13 mouse cellular contexts compared by ENCODE assay signal in the genomic region with DNA sequence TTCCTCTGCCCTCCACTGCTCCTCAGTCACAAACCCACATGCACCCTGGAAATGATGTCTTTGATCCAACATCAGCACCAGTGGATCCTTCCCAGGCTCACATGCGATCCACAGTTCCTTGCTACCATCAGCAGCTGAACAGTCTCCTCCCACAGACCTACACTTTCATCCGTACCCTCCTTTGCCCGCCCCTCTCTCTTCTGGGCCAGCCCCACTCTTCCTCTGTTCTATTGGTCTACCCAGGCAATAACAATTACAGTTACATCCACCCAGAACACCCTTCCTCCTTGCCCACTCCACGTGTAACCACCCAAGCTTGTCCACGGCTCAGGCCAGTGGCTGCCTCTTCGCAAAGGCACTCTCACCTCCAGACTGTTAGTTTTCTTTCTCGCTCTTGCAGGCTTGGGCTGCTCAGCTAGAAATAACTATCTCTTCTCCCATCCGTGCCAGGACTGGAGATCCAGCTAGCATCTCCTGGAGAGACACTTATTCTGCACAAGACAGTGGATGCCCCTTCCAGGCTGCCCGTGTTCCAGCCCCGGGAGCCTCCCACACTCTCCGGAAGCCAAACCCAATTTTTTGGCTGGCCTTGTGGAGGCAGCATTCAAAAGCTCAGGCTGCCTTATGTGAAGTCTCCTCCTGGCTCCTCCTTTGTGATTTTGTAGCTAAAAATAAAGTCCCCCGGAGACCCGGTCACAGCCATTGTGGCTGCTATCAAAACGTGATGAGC.
DNase-seq lines count a peak whose midpoint lies in the region; ATAC-seq lines count a peak whose summit lies in the region.
"Had no signal": no experiment of that assay in that cellular context is flagged by ENCODE, and none has a peak within 500 bp of the region (broad histone marks: within the 10 kb centered on the region; RNA-seq: fewer than 3 reads in every experiment).

No protein-coding gene starts in this region.

- H3K36me3 ChIP-seq in hindbrain, embryonic 10.5 days: no peaks in the 10 kb centered on the region
- no peaks in the 10 kb centered on the region for H3K36me3 ChIP-seq in hindbrain, embryonic 13.5 days
- H3K36me3 ChIP-seq in midbrain, embryonic 11.5 days (ENCODE audit: control insufficient read depth, insufficient read depth, low read length): no peaks in the 10 kb centered on the region
- H3K36me3 ChIP-seq: limb, embryonic 13.5 days had no signal

- H3K27ac ChIP-seq in hindbrain, embryonic 10.5 days: peak overlapping the region; percentile 72; the same call in 1 of the 2 replicates
- no peak overlapping the region for H3K27ac ChIP-seq in hindbrain, embryonic 13.5 days
- peak overlapping the region; percentile 46 for H3K27ac ChIP-seq in brown adipose tissue, adult 24 weeks (replicated peaks; ENCODE audit: low read depth, low read length)
- H3K27ac ChIP-seq in midbrain, embryonic 11.5 days (ENCODE audit: low read depth, low read length): no peak overlapping the region
- H3K27ac ChIP-seq: limb, embryonic 13.5 days had no signal

- H3K27me3 ChIP-seq in hindbrain, embryonic 10.5 days (ENCODE audit: insufficient read depth, poor library complexity, severe bottlenecking): no peaks in the 10 kb centered on the region
- H3K27me3 ChIP-seq in hindbrain, embryonic 13.5 days: peaks cover 10% of the 10 kb centered on the region; the same call in 1 of the 2 replicates
- H3K27me3 ChIP-seq in midbrain, embryonic 11.5 days (ENCODE audit: control insufficient read depth, insufficient read depth, low read length): no peaks in the 10 kb centered on the region

- H3K4me1 ChIP-seq in hindbrain, embryonic 10.5 days (replicated peaks): peaks cover 24% of the 10 kb centered on the region
- peaks cover 15% of the 10 kb centered on the region for H3K4me1 ChIP-seq in hindbrain, embryonic 13.5 days (replicated peaks)
- peaks cover 6% of the 10 kb centered on the region; the same call in 1 of the 2 replicates for H3K4me1 ChIP-seq in brown adipose tissue, adult 24 weeks (ENCODE audit: control insufficient read depth, insufficient read depth, insufficient read length, low read length)
- H3K4me1 ChIP-seq in midbrain, embryonic 11.5 days (ENCODE audit: control insufficient read depth, insufficient read depth, low read length): peaks cover 9% of the 10 kb centered on the region
- H3K4me1 ChIP-seq: limb, embryonic 13.5 days had no signal

- DNase-seq in hindbrain, embryonic 10.5 days (ENCODE audit: low spot score): no peak
- DNase-seq in heart, adult 8-10 months (ENCODE audit: low spot score): peak; percentile 76
- DNase-seq in midbrain, embryonic 11.5 days (ENCODE audit: low spot score, missing footprints): peak; percentile 70
- DNase-seq in kidney, adult 8-10 months: no peak
- no peak for DNase-seq in embryo, embryonic 9.5 days (ENCODE audit: extremely low spot score)
- DNase-seq: retina, postnatal 1 day; thymus, postnatal 25 days had no signal

- no peaks in the 10 kb centered on the region for H3K9me3 ChIP-seq in hindbrain, embryonic 10.5 days
- H3K9me3 ChIP-seq in hindbrain, embryonic 13.5 days: no peaks in the 10 kb centered on the region
- no peaks in the 10 kb centered on the region for H3K9me3 ChIP-seq in midbrain, embryonic 11.5 days (ENCODE audit: control insufficient read depth, low read length)
- H3K9me3 ChIP-seq: limb, embryonic 13.5 days had no signal

- no peak overlapping the region for H3K4me3 ChIP-seq in hindbrain, embryonic 10.5 days
- H3K4me3 ChIP-seq in hindbrain, embryonic 13.5 days: no peak overlapping the region
- H3K4me3 ChIP-seq in brown adipose tissue, adult 24 weeks (ENCODE audit: insufficient read depth, low read depth, low read length): peak overlapping the region; percentile 34
- no peak overlapping the region for H3K4me3 ChIP-seq in midbrain, embryonic 11.5 days (ENCODE audit: low read depth, low read length)
- H3K4me3 ChIP-seq: limb, embryonic 13.5 days had no signal

- WGBS in hindbrain, embryonic 10.5 days: 74% methylated on average over 14 of the region's 14 CpGs
- WGBS in hindbrain, embryonic 13.5 days: 67% methylated on average over 14 of the region's 14 CpGs
- 77% methylated on average over 14 of the region's 14 CpGs for WGBS in midbrain, embryonic 11.5 days

- no peak overlapping the region for H3K9ac ChIP-seq in hindbrain, embryonic 13.5 days
- H3K9ac ChIP-seq in midbrain, embryonic 11.5 days (ENCODE audit: low read length): no peak overlapping the region
- H3K9ac ChIP-seq: limb, embryonic 13.5 days had no signal

- H3K4me2 ChIP-seq in hindbrain, embryonic 13.5 days: no peak overlapping the region
- no peak overlapping the region for H3K4me2 ChIP-seq in midbrain, embryonic 11.5 days
- H3K4me2 ChIP-seq: limb, embryonic 13.5 days had no signal

- no peak for ATAC-seq in hindbrain, embryonic 13.5 days (ENCODE audit: low FRiP score)
- ATAC-seq in midbrain, embryonic 11.5 days (ENCODE audit: low FRiP score): no peak
- no peak for ATAC-seq in monocyte, adult 5-6 weeks (replicated peaks; ENCODE audit: insufficient number of reproducible peaks, low FRiP score, low TSS enrichment, poor library complexity, severe bottlenecking)
- ATAC-seq: CD4-positive, CD25-positive, alpha-beta regulatory T cell, adult 4 months; inflammation-experienced regulatory T-cells, adult 6 months had no signal

Comparison
In these comparisons a context has a peak if more than half of its experiments do, and no peak if none do; other contexts are left out.
1. H3K27ac ChIP-seq: peak in hindbrain, embryonic 10.5 days (single experiment) and brown adipose tissue, adult 24 weeks (single experiment); none in hindbrain, embryonic 13.5 days (single experiment) and midbrain, embryonic 11.5 days (single experiment).
2. DNase-seq: peak in heart, adult 8-10 months (single experiment) and midbrain, embryonic 11.5 days (single experiment); none in hindbrain, embryonic 10.5 days (single experiment), kidney, adult 8-10 months (0 of 2) and embryo, embryonic 9.5 days (single experiment).